Mouse (Mus musculus) testis, postnatal 14 days (tissue): ENCODE data around the gene Piwil4.
"Not testable (repeated sequence)": the region's sequence is repeated elsewhere in the genome, so short reads cannot be mapped to it uniquely, and the experiment has no call there.

Experiments used
- DNase-seq: peaks from one replicate; pipeline ENCODE4 v3.0.0; 2021; ENCODE audit warnings: low spot score

Piwil4 gene

DNA sequence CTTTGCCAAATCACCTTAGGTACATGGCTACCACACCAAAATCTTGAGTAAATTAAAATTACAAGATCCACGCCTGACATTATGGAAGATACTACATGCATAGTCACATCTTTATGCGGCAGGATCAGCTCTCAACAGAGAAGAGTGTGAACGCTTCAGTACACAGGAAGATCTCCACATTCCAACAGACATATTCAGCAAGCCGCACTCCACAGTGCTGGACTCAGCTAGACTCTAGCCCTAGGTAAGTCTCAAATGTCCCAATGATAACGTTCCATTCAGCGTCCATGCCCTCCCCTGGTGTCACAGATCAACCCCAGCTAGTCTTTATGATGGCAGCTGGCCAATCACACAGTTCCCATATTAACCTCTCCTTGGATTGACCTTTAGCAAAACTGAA lies 14.5 kb downstream of the Piwil4 start:
- DNase-seq = no peak

DNA sequence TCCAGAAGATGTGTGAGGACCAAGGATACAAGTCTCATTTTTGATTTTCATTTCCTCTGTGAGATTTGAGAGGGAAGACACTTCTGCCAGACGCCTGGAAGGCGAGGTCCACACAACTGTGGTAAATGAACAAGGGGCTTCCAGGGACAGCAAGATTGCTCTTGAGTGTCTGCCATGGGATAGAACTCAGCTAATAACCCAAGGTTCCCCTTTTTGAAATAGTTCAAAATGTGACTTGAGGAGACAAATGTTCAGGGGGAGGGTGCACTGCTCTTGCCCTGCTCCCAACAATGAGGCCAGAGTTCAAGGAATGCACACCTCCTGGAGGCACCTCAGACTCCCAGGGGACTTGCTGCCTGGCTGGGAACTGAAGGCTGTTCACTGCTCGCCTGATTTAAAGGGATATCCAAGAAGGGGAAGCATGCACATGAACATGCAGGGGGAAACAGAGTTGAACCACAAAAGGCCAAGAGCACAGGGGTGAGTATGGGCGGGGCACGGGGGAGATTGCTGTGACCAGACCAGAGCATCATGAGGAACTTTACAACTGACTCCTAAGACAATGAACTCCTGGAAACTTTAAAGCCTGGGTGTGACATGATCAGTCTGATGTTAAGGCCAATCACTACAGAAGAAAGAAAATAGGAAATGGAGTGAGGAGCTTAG lies 15.6 kb downstream of the Piwil4 start:
- no peak for DNase-seq

DNA sequence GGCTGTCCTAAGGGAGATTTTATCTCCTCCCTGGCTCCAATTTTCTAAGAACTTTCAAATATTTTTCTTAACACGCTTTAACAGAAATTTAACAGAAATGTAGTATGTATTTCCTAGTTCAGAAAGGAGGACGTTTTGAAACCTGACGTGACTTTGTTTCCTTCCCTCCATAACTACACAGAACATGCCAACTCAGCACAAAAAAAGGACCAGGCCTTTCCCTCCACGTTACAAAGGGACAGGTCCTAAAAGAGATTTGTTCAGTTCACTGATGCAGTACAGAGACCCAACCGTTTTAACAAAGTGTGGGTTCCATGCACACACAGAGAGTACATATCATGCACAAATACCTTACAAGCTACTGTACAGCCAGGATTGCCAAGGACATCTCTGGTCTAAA lies 18.9 kb downstream of the Piwil4 start:
- no peak for DNase-seq

DNA sequence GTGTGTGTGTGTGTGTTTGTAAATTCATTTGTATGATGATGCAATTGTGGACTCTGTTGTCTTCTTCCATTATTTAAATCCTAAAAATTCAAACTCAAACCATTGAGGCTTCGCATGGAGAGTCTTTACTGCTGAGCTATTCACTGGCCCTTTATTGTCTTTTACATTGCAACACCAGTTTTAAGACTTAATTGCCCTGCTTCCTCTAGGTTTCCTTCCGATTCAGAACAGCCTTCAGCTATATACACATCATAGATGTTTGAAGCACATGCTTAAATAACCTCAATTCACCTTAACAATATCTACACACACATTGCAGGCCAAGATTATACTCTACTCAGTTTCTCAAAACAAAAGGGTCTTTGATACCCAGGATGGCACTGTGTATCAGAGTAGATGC lies 20.1 kb downstream of the Piwil4 start:
- DNase-seq = no peak

DNA sequence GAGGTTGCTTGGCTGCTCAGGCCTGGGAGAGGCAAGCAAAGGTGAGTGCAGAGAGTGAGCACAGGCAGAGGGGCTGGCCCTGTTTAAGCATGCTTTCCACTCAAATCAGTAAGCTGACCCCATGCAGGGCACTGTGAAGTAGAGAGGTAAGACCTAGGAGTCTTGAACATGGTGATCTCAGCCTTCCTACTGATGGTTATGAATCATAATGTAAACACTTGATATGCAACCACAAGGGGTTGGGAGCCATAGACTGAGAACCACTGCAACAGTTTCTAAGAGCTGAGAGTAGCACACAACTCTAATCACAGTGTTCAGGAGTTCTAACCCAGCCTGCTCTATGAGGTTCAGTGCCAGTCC lies 22.2 kb downstream of the Piwil4 start:
- no peak for DNase-seq

DNA sequence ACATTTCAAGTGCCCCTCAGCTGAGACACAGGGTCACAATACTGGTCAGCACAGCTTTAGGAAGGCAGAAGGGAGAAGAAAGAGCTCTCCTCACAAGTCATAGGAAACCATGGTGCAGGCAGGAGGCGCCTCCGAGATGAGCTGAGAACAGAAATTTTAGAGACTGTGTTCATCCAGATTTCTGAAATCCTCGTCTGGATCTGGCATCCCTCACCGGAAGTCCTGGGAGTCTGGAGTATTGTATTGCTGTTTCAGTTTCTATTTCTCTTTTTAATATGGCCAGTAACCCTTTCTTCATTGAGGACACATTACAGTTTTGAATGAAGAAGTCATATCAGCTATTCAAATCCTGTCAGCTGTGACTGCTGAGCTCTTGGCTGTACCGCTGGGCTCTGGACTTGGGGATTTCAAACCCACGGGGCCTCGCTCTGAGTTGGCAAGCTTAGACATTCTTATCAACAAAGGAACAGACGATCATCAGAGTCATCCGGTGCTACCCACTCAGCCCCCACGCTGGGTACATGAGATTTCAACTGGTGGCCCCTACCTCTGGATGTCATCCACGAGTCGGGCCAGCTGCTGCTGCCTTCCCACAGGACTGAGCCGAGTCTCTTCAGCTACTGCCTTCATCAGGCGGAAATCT lies 22.7 kb downstream of the Piwil4 start:
- no peak for DNase-seq

DNA sequence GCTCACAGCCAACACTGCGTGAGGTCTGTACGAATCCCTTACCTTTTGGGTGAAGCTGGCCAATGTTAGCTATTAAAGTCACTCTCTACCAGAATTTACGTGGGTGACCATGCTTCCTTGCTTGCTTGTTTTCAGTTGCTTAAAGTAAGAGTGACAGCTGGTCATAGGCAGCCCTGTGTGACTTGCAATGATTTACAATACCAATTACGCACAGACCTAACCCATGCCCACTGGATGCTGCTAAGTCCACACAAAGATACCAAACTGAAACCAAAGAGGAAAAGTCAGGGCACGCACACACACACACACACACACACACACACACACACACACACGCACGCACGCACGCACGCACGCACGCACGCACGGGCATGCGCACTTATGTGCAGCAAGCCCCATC lies 25.3 kb downstream of the Piwil4 start:
- DNase-seq = no peak

DNA sequence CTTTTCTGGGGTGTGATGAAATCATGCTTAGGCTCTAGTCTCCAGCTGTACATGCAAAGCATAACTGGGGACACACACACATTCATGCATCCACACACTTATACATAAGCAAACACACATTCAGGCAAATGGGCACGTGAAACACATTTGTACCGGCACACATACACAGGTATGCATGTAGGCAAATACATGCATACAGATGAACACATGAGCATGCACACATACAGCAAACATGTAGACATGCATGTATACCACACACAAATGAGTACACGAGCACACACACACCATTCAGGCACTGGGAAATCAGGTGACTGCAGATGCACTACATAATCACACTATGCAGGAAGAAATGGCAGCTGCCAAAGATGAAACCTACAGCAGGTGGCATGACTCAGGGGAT lies 29.6 kb downstream of the Piwil4 start:
- DNase-seq = no peak

DNA sequence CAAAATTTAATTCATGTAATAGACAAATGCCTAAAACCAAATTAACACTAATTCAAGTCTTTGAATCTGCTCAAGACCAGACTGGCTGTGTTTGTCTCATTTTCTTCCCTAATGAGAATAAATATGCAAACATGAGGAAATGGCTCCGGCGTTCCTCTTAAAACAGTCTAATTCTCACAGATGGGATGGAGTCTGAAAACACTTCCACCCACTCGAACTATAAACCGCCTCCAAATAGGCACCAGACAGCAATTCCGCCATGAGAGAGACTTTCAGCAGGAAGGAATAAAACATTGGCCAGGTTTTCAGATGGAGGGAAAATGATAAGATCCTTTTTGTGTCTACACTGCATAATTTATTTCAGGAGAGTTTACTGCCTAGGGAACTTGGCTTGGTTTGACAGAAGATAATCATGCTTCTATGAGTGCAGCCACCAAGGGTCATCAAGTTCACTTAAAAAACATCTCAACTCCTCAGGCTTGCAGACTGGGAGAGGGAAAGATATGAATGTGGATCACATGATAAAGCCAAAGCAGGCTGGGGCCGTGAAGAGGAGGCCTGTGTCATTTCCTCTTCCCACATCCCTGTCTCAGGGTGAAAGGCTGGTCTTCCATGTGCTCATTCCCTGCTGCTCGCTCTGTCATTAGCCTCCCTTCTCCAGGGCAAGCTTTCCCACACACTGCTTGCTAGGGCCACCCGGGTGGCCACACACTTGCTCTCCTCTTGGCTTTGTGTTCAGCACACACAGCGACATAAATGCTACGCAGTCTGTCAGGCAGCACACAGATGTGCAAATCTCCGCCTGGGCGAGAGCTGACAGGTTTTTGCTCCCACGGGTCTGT lies 35.0 kb downstream of the Piwil4 start:
- no peak for DNase-seq

DNA sequence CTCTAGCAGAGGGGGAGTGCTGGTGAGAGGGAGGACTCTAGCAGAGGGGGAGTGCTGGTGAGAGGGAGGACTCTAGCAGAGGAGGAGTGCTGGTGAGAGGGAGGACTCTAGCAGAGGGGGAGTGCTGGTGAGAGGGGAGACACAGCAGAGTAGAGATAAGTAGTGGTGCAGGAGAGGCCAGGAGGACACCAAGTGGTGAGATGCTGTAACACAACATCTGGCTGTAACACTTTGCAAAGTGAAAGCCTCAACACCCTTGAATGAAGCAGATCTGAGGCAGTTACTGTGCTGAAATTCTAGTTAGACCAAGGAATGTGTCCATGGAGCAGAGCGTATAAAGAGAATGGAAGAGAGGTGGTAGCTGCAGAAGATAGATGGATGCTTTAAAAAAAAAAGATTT lies 39.7 kb downstream of the Piwil4 start:
- DNase-seq = not testable (repeated sequence)

DNA sequence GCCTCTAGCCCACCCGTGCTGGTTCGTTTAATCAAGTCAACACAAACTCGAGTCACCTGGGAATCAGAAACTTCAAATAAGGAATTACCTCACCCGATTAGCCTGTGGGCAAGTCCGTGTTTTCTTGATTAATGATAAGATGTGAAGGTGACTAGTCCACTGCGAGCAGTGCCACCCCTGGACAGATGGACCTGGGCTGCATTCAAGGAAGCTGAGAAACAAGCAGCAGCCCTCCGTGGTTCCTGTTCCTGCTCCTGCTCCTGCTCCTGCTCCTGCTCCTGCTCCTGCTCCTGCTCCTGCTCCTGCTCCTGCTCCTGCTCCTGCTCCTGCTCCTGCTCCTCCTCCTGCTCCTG lies 41.3 kb downstream of the Piwil4 start:
- no peak for DNase-seq

DNA sequence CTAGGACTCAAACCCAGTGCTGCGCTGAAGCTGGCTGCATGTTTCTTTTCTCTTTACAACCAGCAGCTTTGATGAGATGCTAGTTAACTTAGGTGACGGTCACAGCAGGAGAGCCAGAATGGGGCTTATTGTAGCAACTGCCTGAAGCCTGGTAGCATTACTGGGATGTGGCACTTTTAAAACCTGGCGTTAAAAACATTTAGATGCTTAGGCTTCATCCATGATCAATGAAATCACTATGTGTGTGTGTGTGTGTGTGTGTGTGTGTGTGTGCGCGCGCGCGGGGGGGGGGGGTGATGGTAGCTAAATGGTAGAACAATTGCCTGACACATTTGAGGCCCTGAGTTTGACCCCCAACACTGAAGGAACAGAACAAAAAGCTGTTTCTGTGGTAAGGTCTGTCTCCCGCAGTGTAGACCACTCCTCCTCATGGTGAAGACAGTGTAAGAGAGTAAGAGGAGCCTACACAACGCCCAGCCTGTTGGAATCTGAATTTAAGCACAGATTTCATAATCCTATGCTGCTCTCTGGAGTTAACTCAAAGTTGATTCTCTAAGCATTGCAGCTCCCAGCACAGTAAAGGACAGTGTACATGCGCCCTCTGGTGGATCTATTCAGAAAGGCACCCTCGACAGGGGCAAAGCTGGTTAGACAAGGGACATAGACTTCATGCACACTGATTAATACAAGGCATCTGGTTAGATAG lies 41.8 kb downstream of the Piwil4 start:
- DNase-seq = peak; percentile 81

DNA sequence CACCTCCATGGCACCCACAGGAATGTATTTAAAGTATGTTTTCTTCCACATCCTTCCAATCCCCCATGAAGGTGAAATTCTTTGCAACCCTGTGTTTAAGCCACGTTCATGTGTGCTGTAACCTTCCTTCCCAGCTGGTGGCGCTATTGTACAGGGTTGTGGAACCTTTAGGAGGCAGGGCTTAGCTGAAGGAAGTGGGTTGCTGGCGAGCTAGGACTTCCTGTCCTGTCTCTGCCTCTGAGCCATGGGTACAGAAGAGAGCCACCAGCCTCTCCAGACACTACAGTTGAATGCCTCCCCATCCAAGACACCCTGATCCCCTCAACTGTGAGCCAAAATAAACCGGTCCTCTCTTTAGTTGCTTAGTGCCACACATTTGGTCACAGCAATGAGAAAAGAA lies 42.6 kb downstream of the Piwil4 start:
- no peak for DNase-seq

DNA sequence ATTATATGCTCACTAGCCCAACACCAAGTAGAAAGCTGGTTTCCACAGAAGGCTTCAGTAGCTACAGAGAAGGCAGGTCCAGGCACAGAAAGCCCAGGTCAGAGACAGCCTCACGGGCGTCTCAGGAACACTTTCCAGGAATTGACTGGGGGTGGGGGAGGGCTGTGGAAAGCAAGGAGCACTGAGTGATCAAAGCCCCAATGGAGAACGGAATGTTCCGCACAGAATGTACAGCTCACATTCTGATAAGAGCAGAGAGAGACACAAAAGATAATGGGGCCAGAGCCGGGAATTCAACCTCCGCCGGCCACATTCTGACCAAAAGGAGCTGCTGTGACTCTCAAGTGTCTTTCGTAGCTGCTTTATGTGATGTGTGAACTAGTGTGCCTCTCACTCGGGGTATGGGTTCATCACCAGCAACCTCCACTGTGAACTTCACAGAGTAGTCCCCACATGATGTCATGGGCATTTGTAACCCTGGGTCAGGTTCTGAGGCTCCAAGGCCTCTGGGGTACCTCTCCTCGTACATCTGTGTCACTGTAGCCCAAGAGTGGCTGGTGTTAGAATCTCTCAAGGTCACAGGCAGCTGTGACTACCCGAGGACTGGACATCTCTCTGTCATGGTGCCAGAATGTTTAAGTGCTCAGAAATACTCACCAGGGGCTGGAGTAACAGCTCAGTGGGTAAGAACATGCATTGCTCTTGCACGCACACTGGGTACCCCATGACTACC lies 51.0 kb downstream of the Piwil4 start:
- peak; percentile 76 for DNase-seq

DNA sequence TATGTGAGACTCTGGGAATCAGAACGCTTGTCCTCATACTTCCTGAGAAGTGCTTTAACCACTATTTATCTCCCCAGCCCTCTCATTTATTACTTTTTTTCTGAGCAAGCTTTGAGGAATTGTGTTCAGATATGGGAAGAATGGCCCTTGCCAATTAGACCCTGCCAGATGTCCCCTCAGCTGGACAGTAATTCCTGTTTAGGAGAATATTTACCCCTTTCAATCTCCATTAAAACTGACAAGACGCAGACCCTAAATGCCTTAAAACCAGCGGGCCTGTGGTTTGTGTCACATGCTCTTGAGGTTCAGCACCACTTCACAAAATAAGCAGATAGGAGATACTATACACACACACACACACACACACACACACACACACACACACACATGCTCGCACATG lies 56.2 kb downstream of the Piwil4 start:
- DNase-seq = no peak

DNA sequence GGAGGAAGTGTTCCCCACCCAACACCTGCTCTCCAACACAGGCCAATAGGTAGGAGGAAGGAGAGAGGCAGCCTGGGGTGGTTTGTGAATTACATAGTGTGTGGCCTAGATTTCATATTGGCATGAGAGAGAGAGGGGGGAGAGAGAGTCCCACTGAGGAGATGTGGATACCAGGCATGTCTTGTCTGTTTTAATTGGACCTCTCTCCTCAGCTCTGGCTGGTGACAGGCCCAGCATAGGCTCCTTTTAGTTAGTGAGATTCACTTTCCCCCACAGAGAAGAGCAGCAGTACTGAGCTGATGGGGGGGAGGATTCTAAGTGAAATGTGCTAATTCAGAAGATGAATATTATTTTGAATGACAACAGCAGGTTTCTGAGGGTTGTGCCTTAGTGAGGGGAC lies 57.8 kb downstream of the Piwil4 start:
- no peak for DNase-seq

DNA sequence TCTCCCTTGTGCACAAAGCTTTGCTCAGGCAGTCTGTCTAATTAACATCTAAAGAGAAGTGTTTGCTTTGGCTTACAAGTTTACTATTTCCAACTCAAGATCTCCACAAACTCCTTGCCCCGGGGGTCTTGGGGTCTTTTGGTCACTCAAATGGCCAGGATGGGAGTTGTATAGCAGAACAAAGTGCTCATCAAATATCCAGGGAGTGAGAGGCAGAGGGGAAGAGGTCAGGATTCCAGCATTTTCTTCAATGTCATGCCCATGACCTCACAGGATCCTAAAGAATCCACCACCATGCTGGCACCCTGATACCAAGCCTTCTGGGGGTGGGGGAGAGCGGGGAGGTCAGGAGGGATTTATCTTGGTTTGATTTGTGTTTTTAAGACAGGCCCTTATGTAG lies 59.9 kb downstream of the Piwil4 start:
- DNase-seq = no peak

DNA sequence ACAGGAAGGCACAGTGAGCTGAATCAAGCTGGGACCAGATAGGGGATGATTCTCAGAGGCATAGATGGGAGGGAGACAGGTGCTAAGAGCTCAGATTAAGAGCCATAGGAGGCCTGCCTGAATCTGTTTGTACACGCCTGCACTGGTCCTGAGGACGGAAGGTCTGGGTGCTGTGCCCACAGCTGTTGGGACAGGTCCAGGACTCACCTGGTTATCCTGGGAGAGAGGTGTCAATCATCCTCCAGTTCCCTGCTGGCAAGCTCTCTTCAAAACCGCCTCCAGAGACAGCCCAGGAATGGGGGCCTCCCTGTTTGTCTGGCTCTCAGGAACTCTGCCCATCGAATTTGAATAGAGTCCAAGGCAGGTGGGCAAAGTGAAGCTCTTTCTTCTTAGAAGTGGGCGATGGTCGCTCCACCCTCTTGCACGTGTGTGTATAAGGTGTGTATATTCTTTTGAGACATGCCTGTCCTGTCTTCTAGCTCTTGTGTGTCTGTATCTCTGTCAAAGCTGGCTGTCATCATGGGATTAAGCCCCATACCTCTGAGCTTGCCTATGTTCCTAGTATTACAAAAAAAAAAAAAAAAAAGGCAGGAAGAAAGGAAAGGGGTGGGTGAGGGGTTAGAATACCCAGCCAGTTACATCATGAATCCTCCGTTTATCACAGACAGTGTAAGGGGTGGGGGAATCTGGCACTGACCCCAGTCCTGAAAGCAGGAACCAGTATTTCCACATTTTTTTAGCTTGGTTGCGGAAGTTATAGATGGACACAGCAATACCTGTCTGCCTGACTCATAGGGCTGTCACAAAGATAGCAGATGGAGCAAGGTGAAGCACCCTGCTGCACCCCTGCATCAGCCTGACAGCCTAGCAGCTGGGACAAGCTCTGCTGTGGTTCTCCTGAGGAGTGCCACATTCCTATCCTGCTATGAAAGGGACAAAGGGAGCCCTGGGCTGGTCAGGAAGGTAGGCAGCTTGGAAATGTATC lies 64.5 kb downstream of the Piwil4 start:
- DNase-seq = no peak

DNA sequence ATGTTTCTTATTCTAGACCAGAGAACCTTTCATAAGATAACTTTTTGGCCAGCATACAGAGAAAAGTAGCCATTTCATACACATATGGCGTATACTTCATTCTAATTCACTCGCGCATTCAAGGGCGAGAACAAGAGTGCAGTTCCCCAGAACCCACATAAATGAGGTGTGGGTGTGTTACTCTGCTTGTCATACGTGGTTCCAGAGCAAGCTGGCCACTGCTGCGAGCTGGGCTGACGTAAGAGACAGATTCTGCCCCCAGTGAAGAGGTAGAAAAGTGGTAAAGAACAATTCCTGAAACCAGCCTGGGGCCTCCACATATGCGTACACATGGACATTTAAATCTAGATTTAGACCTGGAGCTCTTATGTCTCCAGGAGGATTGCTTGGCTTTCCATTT lies 66.0 kb downstream of the Piwil4 start:
- no peak for DNase-seq

DNA sequence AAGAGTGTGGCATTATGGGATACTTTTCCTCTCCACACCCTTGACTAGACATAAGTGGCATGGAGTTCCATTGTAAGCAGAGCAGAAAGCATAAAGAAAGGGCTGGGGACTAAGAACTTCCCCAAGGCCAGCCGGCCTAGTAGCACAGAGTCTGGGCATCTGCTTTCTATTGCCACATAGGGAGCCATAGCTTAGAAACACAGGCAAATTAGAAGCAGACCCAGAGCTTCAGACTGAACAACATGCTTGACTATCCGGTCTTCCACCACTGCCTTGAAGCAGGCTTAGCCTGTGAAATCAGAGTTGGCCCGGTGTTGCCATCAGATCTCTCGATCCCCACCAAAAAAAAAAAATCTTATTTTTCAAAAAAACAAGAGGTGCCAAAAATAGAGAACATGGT lies 67.4 kb downstream of the Piwil4 start:
- no peak for DNase-seq

DNA sequence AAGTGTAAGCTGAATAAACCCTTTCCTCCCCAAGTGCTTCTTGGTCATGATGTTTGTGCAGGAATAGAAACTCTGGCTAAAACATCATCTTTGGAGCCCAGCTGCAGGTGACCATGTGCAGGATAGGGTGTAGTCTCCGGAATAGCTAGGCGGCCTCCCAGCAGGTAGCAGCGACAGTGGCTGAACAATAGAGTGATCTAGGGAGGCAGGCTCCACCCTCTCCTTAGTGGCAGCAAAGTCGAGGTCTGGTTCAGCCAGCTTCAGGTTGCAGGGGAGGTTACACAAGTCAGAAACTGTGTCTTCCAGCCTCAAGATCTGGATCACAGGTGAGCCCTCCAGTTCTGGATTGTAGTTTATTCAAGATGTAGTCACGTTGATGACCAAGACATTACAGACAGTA lies 68.6 kb downstream of the Piwil4 start:
- DNase-seq = not testable (repeated sequence)
